Mouse (Mus musculus) embryonic facial prominence, embryonic 14.5 days (tissue): ENCODE measurements around the gene Arrdc5. TPM values are rescaled to one million over a fixed set of nuclear protein-coding genes. Genes with fewer than 3 reads are reported as not detected.
A peak's percentile ranks its signal among the peaks of the same experiment; 100 is the strongest.

Experiments used
- ATAC-seq: fragments of 200-750 bp; cut with Nextera tagmentation; 2 replicates; pipeline ENCODE4 v1.8.0; 2017; ENCODE audit warnings: low read depth, moderate number of reproducible peaks, moderate TSS enrichment
- DNase-seq: peaks from one replicate; pipeline ENCODE4 v3.0.0-alpha.2; 2015; ENCODE audit warnings: low spot score
- H3K27ac ChIP-seq: fragments of 300-500 bp; sonication (generic); replicated peaks from 2 replicates; pipeline ENCODE4 v1.5.1; 2014; ENCODE audit warnings: low read depth, mild to moderate bottlenecking, low read length, moderate library complexity
- H3K27me3 ChIP-seq: fragments of 300-500 bp; sonication (generic); replicated peaks from 2 replicates; pipeline ENCODE4 v1.6.1; 2014; ENCODE audit warnings: low read length; ENCODE audit not compliant: control insufficient read depth, insufficient read depth
- H3K36me3 ChIP-seq: fragments of 300-500 bp; sonication (generic); 2 replicates; pipeline ENCODE4 v1.6.1; 2014; ENCODE audit warnings: low read length, mixed read lengths; ENCODE audit not compliant: control insufficient read depth, insufficient read depth
- H3K4me1 ChIP-seq: fragments of 300-500 bp; sonication (generic); 2 replicates; pipeline ENCODE4 v1.6.1; 2014; ENCODE audit warnings: antibody characterized with exemption, low read length; ENCODE audit not compliant: control insufficient read depth, insufficient read depth
- H3K4me2 ChIP-seq: fragments of 300-500 bp; sonication (generic); 2 replicates; pipeline ENCODE4 v1.6.1; 2014; ENCODE audit warnings: low read depth, mild to moderate bottlenecking, low read length, moderate library complexity, mixed read lengths
- H3K4me3 ChIP-seq: fragments of 300-500 bp; sonication (generic); 2 replicates; pipeline ENCODE4 v1.5.1; 2014; ENCODE audit warnings: low read depth, mild to moderate bottlenecking, low read length
- H3K9ac ChIP-seq: fragments of 300-500 bp; sonication (generic); 2 replicates; pipeline ENCODE4 v1.6.1; 2014; ENCODE audit warnings: low read depth, mild to moderate bottlenecking, low read length, moderate library complexity, mixed read lengths
- H3K9me3 ChIP-seq: fragments of 300-500 bp; sonication (generic); 2 replicates; pipeline ENCODE4 v1.6.1; 2016; ENCODE audit warnings: low read length; ENCODE audit not compliant: control insufficient read depth
- WGBS: fragments of 180-500 bp; shearing (Covaris S2); extraction: QIAGEN DNeasy Blood & Tissue Kit; methylation state at CpG from one replicate; pipeline ENCODE4 v1.1.7; 2014; 5-methylcytosine and 5-hydroxymethylcytosine counted together
- polyA plus RNA-seq: library from polyadenylated mRNA; unstranded; fragments of >200 nt; fragmentation: Nextera tagmentation; extraction: Ambion mirVana; gene quantifications from 2 replicates; pipeline ENCODE4 v1.2.1, GENCODE M21; 2014

Arrdc5 gene
- not detected in 2 replicates for polyA plus RNA-seq

GRCm38 (mm10) chr17:56300186-56300585 lies at the start of gene Arrdc5:
Arrdc5 (minus strand) TSS chr17:56300286.
- 93% methylated on average over 9 of the region's 9 CpGs for WGBS
- ATAC-seq: no peak

GRCm38 (mm10) chr17:56348586-56348985 lies 48.5 kb upstream of the Arrdc5 start:
- ATAC-seq: no peak
- H3K4me2 ChIP-seq: no peak overlapping the region

More at GRCm38 (mm10) chr17:56300186-56300585, at the start of gene Arrdc5:
- Histone ChIP-seq H3K4me2 (no peak within 1 kb of the TSS), H3K9me3 (no peaks in the 10 kb centered on the region), H3K4me3 (no peak within 1 kb of the TSS), H3K4me1 (peaks cover 9% of the 10 kb centered on the region), H3K27ac (no peak within 1 kb of the TSS), H3K36me3 (no peaks in the 10 kb centered on the region), H3K9ac (no peak within 1 kb of the TSS), H3K27me3 (no peaks in the 10 kb centered on the region)
- no peak for DNase-seq

GRCm38 (mm10) chr17:56348128-56348527 lies 48.0 kb upstream of the Arrdc5 start:
- H3K9ac ChIP-seq: no peak overlapping the region
- H3K36me3 ChIP-seq: peaks cover 13% of the 10 kb centered on the region; the same call in 1 of the 2 replicates
- WGBS: 56% methylated on average over 4 of the region's 4 CpGs
- no peaks in the 10 kb centered on the region for H3K27me3 ChIP-seq
- ATAC-seq (no peak), DNase-seq (no peak)
- no peak overlapping the region for H3K4me2 ChIP-seq
- no peaks in the 10 kb centered on the region for H3K4me1 ChIP-seq
- no peak overlapping the region for H3K4me3 ChIP-seq
- H3K9me3 ChIP-seq: no peaks in the 10 kb centered on the region
- H3K27ac ChIP-seq: no peak overlapping the region

More at GRCm38 (mm10) chr17:56348586-56348985, 48.5 kb upstream of the Arrdc5 start:
- Histone ChIP-seq H3K27ac (no peak overlapping the region), H3K9ac (no peak overlapping the region), H3K4me1 (no peaks in the 10 kb centered on the region), H3K4me3 (no peak overlapping the region), H3K9me3 (no peaks in the 10 kb centered on the region), H3K27me3 (no peaks in the 10 kb centered on the region), H3K36me3 (peaks cover 17% of the 10 kb centered on the region)
- DNase-seq: no peak

- no peak overlapping the region for H3K4me2 ChIP-seq
- no peaks in the 10 kb centered on the region for H3K36me3 ChIP-seq
- H3K4me1 ChIP-seq: no peaks in the 10 kb centered on the region
- H3K27me3 ChIP-seq: no peaks in the 10 kb centered on the region
- H3K27ac ChIP-seq: no peak overlapping the region
- no peak overlapping the region for H3K4me3 ChIP-seq
- H3K9me3 ChIP-seq: no peaks in the 10 kb centered on the region
- DNase-seq (no peak), ATAC-seq (no peak)
- no peak overlapping the region for H3K9ac ChIP-seq
- whole genome bisulfite sequencing: 67% methylated on average over 2 of the region's 2 CpGs
Observed at GRCm38 (mm10) chr17:56345364-56345763, 45.3 kb upstream of the Arrdc5 start.

- no peak for DNase-seq
- no peak overlapping the region for H3K4me2 ChIP-seq
- H3K4me3 ChIP-seq: no peak overlapping the region
- H3K4me1 ChIP-seq: no peaks in the 10 kb centered on the region
- no peaks in the 10 kb centered on the region for H3K27me3 ChIP-seq
- no peak overlapping the region for H3K9ac ChIP-seq
- H3K27ac ChIP-seq: no peak overlapping the region
- WGBS: 74% methylated on average over 3 of the region's 3 CpGs
- H3K9me3 ChIP-seq: no peaks in the 10 kb centered on the region
- H3K36me3 ChIP-seq: no peaks in the 10 kb centered on the region
- ATAC-seq: no peak
Observed at GRCm38 (mm10) chr17:56343466-56343865, 43.4 kb upstream of the Arrdc5 start.

GRCm38 (mm10) chr17:56340717-56341116 lies 40.6 kb upstream of the Arrdc5 start:
- ATAC-seq (no peak), DNase-seq (no peak)
- Histone ChIP-seq H3K27ac (no peak overlapping the region), H3K9ac (no peak overlapping the region), H3K9me3 (no peaks in the 10 kb centered on the region), H3K4me2 (no peak overlapping the region), H3K4me1 (no peaks in the 10 kb centered on the region), H3K4me3 (no peak overlapping the region), H3K27me3 (no peaks in the 10 kb centered on the region), H3K36me3 (no peaks in the 10 kb centered on the region)

GRCm38 (mm10) chr17:56338909-56339308 lies 38.8 kb upstream of the Arrdc5 start:
- no peak overlapping the region for H3K27ac ChIP-seq
- H3K36me3 ChIP-seq: no peaks in the 10 kb centered on the region
- H3K4me3 ChIP-seq: no peak overlapping the region
- H3K4me2 ChIP-seq: no peak overlapping the region
- H3K9me3 ChIP-seq: no peaks in the 10 kb centered on the region
- no peaks in the 10 kb centered on the region for H3K27me3 ChIP-seq
- no peaks in the 10 kb centered on the region for H3K4me1 ChIP-seq
- ATAC-seq (no peak), DNase-seq (no peak)
- H3K9ac ChIP-seq: no peak overlapping the region
- WGBS: 54% methylated on average over 4 of the region's 4 CpGs

GRCm38 (mm10) chr17:56337791-56338190 lies 37.7 kb upstream of the Arrdc5 start:
- no peaks in the 10 kb centered on the region for H3K36me3 ChIP-seq
- H3K27ac ChIP-seq: no peak overlapping the region
- no peak for ATAC-seq
- H3K4me2 ChIP-seq: no peak overlapping the region
- H3K9ac ChIP-seq: no peak overlapping the region
- WGBS: 91% methylated on average over 6 of the region's 6 CpGs
- no peak for DNase-seq
- H3K27me3 ChIP-seq: no peaks in the 10 kb centered on the region
- H3K4me1 ChIP-seq: no peaks in the 10 kb centered on the region
- H3K9me3 ChIP-seq: no peaks in the 10 kb centered on the region
- H3K4me3 ChIP-seq: no peak overlapping the region

GRCm38 (mm10) chr17:56337190-56337589 lies 37.1 kb upstream of the Arrdc5 start:
- Histone ChIP-seq H3K9me3 (no peaks in the 10 kb centered on the region), H3K27me3 (no peaks in the 10 kb centered on the region), H3K27ac (no peak overlapping the region), H3K4me3 (no peak overlapping the region), H3K9ac (no peak overlapping the region), H3K4me2 (no peak overlapping the region), H3K4me1 (no peaks in the 10 kb centered on the region), H3K36me3 (no peaks in the 10 kb centered on the region)
- peak; percentile 27 for DNase-seq
- ATAC-seq: no peak
- WGBS: 66% methylated on average over 4 of the region's 4 CpGs
